Mouse (Mus musculus) gastrocnemius, adult 18-20 months (tissue): ENCODE data around the gene Bmp5. TPM values are rescaled to one million over a fixed set of nuclear protein-coding genes. Genes with fewer than 3 reads are reported as not detected.
"Not testable (repeated sequence)": the region's sequence is repeated elsewhere in the genome, so short reads cannot be mapped to it uniquely, and the experiment has no call there.

Experiments used
- DNase-seq: peaks from one replicate; pipeline ENCODE4 v3.0.0; 2021; ENCODE audit warnings: low spot score
- long read RNA-seq, 2 experiments: library from polyadenylated mRNA; stranded (forward); transcript quantifications; one replicate each; pipeline ENCODE4 v2.0.0; 2021
- total RNA-seq, 2 experiments: library from RNA; stranded (reverse); gene quantifications; 2 replicates each; pipeline ENCODE4 v1.2.3; 2021

Gene Bmp5
- 1 to 10 TPM; 1.2 to 2.2 TPM for total RNA-seq
- long read RNA-seq, experiment 1, partial matches to known transcripts, result 1 of 2 reads
- long read RNA-seq, experiment 1, other reads (novel, unspliced or antisense), result 0 of 2 reads
- long read RNA-seq, experiment 2, result 0 reads

DNA sequence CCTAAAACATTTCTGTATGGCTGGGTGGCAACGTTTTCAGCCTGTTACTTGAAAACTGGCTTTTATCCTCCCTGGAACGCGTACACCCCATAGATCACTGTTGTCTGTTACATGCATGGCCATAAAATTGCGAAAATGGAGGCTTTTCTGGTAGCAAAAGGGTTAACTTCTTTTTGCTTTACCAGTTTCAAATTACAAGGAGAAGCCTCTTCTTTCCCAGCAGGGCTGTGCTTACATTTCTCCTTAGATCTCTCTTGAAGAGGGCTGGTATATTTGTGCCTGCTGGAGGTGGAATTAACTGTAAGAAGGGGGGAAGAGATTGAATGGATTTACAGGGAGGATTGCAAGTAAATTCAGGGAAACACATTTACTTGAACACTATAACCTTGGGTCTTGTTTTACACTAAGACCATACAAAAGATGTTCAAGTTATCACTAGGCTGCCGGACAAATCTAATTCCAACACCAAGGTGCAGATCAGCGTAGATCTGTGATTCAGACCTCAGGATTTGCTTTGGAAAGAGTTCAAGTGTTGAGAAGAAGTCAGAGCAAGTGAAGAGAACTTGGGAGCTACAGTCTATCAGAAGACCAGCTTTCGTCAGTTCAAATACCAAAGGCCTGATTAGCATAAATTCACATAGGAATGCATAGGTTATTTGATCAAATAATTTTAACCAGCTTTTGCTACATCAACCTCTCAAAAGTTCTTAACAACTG lies at the start of gene Bmp5:
Gene Bmp5 (plus strand): TSS at position 236 of the 717 bp plus-strand sequence.
- no peak for DNase-seq

GRCm38 (mm10) chr9:75760075-75760474 lies 15.1 kb upstream of the Bmp5 start:
- peak; percentile 7 for DNase-seq

GRCm38 (mm10) chr9:75761567-75761966 lies 13.6 kb upstream of the Bmp5 start:
- DNase-seq, result no peak

DNA sequence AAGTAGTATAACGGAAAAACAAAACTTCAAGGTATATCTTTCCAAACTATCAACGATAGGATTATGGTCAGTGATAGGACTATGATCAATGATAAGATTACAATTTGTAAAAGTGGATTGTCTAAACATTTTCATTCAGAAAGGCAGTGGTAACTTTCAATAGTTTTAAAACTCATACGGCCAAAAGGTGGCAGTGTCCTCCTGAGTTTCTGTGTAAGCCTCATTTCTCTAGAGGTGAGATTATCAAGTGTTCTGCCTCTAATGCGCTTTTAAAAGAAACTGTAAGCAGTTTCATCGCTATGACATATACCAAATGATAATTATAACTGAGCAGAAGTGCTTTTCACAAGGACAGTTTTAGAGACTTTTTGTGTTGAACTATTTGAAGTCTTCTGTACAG lies 12.7 kb upstream of the Bmp5 start:
- peak; percentile 38 for DNase-seq

DNA sequence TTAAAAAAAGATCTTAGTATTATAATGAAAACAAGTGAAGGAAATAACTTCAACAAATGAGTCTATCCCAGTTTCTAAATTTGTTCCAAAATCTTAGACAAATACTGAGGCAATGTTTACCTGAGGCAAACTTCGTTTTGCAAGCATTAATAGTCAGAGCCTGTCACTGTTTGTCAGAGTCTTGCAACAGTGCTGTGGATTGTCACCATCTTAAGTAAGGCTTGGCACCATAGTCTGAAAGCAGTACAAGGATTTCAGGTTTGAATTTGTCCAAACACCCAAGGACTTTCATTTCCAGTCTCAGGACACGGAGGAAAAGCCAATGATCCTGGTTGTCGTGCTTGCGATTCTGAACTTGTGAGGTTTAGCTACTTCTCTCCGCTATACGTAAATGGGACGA lies 10.4 kb upstream of the Bmp5 start:
- DNase-seq, result no peak

GRCm38 (mm10) chr9:75766521-75766920 lies 8.6 kb upstream of the Bmp5 start:
- no peak for DNase-seq

- DNase-seq, result no peak
Measured at GRCm38 (mm10) chr9:75769042-75769441, 6.1 kb upstream of the Bmp5 start.

- DNase-seq, result no peak
Measured at GRCm38 (mm10) chr9:75776153-75776552, 989 bp downstream of the Bmp5 start.

DNA sequence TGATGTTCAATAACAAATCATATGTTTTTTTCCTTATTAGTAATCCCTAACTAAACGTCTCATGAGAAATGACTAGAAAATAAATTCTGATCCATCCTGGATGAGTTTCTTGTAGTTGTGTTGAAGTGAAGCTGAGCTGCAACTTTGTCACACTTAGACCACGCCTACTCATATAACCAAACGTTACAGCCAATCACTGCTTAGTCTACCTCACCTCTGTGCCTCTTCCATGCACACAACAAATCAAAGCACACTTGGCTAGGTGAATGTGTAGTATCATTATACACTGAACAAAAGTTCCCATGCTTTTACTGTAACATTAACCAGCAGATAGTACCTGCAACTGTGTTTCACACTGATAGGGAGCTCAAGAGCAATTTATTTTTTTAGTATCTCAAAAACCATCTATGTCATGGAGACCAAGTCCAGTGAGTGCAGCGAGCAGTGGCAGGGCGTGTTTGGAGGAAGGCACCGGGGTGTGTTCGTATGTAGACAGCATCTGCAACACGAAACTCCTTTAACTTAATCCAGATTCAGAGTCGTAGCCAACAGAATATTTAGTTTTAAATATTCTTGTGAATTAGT lies 3.7 kb downstream of the Bmp5 start:
- DNase-seq, result no peak

GRCm38 (mm10) chr9:75780558-75781276 lies 5.6 kb downstream of the Bmp5 start:
- DNase-seq, result no peak

- DNase-seq, result no peak
Measured at GRCm38 (mm10) chr9:75781600-75781999, 6.4 kb downstream of the Bmp5 start.

DNA sequence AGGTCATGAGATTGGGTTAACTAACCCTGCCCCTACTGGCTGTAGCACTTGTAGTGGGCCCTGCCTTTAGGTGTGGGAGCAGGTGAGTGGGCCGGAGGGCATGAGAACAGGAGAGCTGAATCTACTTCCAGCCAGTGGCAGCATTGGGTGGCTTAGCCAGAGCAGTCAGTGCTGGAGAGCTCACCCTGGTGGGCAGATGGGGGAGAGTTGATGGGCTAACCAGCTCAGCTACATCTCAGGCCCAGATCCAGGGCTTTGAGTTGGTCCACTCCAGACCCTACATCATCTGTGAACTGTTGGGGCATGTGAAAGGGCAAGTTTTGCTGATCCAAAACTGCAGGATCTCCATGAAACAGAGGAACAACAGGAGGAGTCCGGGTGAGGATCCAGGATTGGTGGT lies 8.4 kb downstream of the Bmp5 start:
- no peak for DNase-seq

DNA sequence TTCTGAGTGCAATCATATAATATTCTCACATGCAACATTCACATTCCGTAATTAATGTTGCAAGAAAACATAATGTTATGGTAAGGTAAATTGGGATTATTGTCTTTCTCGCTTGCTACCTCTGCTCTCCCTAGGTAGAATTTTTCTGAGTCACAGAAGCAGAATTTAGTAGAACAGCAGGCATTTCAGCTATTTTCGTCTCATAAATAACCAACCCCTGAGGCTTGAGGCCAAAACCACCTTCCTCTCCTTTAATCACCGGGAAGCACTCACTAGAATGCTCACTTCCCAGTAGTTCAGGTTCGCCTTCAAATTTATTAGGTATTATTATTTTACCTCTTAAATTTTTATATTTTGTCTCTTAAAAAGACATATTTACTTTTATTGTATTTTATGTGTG lies 10.8 kb downstream of the Bmp5 start:
- DNase-seq, result no peak

- DNase-seq, result no peak
Measured at GRCm38 (mm10) chr9:75787121-75787520, 12.0 kb downstream of the Bmp5 start.

- no peak for DNase-seq
Measured at GRCm38 (mm10) chr9:75789879-75790428, 14.8 kb downstream of the Bmp5 start.

DNA sequence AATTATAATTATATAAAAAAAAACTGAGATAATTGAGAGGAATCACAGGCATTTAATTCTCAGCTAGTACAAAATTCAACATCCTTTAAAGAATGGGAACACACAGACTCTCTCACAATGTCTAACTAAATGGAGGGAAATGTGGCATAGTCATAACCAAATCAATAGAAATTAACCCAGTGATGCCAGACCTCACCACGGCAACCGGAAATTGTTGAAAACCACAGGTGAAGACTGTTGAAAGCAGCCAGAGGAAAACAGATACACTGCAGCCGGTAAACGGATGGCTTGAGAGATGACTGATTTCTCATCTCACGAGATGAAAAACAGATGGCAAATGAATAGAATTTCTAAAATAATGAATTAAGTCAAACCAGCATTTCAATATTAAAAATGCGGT lies 29.8 kb downstream of the Bmp5 start:
- DNase-seq, result no peak

- not testable (repeated sequence) for DNase-seq
Measured at GRCm38 (mm10) chr9:75808179-75808578, 33.0 kb downstream of the Bmp5 start.

DNA sequence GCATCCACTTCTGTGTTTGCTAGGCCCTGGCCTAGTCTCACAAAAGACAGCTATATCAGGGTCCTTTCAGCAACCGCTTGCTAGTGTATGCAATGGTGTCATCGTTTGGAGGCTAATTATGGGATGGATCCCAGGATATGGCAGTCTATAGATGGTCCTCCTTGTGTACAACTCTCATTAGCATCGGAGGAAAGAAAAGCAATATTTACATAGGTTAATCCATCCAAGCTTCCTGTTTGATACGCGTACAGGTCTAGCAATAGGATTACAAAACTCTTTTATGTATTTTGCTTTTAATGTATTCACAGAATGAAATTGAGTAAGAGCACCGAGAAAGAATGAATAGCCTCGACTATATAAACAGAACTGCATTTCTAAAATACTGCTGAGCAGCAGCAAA lies 33.5 kb downstream of the Bmp5 start:
- DNase-seq, result no peak

GRCm38 (mm10) chr9:75815161-75815560 lies 40.0 kb downstream of the Bmp5 start:
- DNase-seq, result no peak

DNA sequence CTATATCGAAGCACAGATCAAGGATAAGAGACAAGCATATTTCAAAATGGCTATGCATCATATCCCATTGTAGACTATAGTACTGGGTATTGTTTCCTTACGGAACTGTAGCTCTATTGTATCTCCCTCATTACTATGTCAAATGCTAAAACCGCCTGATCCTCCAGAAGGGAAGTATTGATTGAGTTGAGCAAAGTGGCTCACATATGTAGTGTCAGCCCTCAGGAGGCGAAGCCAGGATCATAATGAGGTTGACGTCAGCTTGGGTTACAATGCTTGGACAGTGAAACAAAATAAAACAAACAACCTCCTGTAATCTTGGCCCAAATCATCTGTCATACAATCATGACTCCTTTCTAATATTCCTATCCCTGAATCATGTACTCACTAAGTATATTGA lies 43.2 kb downstream of the Bmp5 start:
- DNase-seq, result no peak

- DNase-seq, result no peak
Measured at GRCm38 (mm10) chr9:75832468-75832867, 57.3 kb downstream of the Bmp5 start.

GRCm38 (mm10) chr9:75833189-75833732 lies 58.1 kb downstream of the Bmp5 start:
- DNase-seq, result no peak
